Mouse (Mus musculus) kidney, postnatal 0 days (tissue): Measurements from ENCODE around the gene Thnsl1. TPM values are rescaled to one million over a fixed set of nuclear protein-coding genes. Genes with fewer than 3 reads are reported as not detected.
A peak's percentile ranks its signal among the peaks of the same experiment; 100 is the strongest.
"Not testable (repeated sequence)": the region's sequence is repeated elsewhere in the genome, so short reads cannot be mapped to it uniquely, and the experiment has no call there.

Experiments used
- ATAC-seq: fragments of 200-750 bp; cut with Nextera tagmentation; replicated peaks from 2 replicates; pipeline ENCODE4 v1.8.0; 2017; ENCODE audit warnings: low read depth, moderate number of reproducible peaks, moderate TSS enrichment, moderate library complexity; ENCODE audit not compliant: low FRiP score
- DNase-seq: peaks from one replicate; pipeline ENCODE4 v3.0.0-alpha.2; 2016; ENCODE audit warnings: low spot score
- H3K27ac ChIP-seq: fragments of 300-500 bp; sonication (generic); 2 replicates; pipeline ENCODE4 v1.5.1; 2014; ENCODE audit warnings: mild to moderate bottlenecking
- H3K27me3 ChIP-seq: fragments of 300-500 bp; sonication (generic); 2 replicates; pipeline ENCODE4 v1.6.1; 2014; ENCODE audit warnings: low read length, mixed read lengths; ENCODE audit not compliant: insufficient read depth
- H3K36me3 ChIP-seq: fragments of 300-500 bp; sonication (generic); 2 replicates; pipeline ENCODE4 v1.6.1; 2014; ENCODE audit warnings: low read length, mixed read lengths; ENCODE audit not compliant: insufficient read depth
- H3K4me1 ChIP-seq: fragments of 300-500 bp; sonication (generic); replicated peaks from 2 replicates; pipeline ENCODE4 v1.6.1; 2014; ENCODE audit warnings: antibody characterized with exemption, low read length, mixed read lengths; ENCODE audit not compliant: insufficient read depth
- H3K4me2 ChIP-seq: fragments of 300-500 bp; sonication (generic); 2 replicates; pipeline ENCODE4 v1.6.1; 2014; ENCODE audit warnings: mild to moderate bottlenecking, low read length, moderate library complexity, mixed read lengths
- H3K4me3 ChIP-seq: fragments of 300-500 bp; sonication (generic); replicated peaks from 2 replicates; pipeline ENCODE4 v1.5.1; 2014; ENCODE audit warnings: low read depth, low read length
- H3K9ac ChIP-seq: fragments of 300-500 bp; sonication (generic); 2 replicates; pipeline ENCODE4 v1.6.1; 2014; ENCODE audit warnings: low read depth, low read length
- H3K9me3 ChIP-seq: fragments of 300-500 bp; sonication (generic); replicated peaks from 2 replicates; pipeline ENCODE4 v1.6.1; 2016; ENCODE audit warnings: low read length, inconsistent platforms, mixed read lengths
- CTCF ChIP-seq: IDR thresholded peaks from 2 replicates; pipeline ENCODE4 v1.5.1; 2016; ENCODE audit warnings: antibody characterized with exemption, low read depth, mild to moderate bottlenecking, moderate library complexity
- WGBS: fragments of 180-500 bp; shearing (Covaris S2); extraction: QIAGEN DNeasy Blood & Tissue Kit; methylation state at CpG from one replicate; pipeline ENCODE4 v1.1.7; 2014; 5-methylcytosine and 5-hydroxymethylcytosine counted together
- polyA plus RNA-seq: library from polyadenylated mRNA; unstranded; fragments of >200 nt; fragmentation: Nextera tagmentation; extraction: Ambion mirVana; gene quantifications from 2 replicates; pipeline ENCODE4 v1.2.1, GENCODE M21; 2015

Gene Thnsl1
- polyA plus RNA-seq, 1 experiment from 2014 or later: 5.8 TPM

GRCm38 (mm10) chr2:21231147-21231546, 25.6 kb downstream of the Thnsl1 start:
- ATAC-seq (no peak), DNase-seq (no peak)
- no peaks in the 10 kb centered on the region for H3K4me1 ChIP-seq
- H3K4me3 ChIP-seq: no peak overlapping the region
- TF ChIP-seq CTCF: no peak
- H3K9me3 ChIP-seq: no peaks in the 10 kb centered on the region
- no peak overlapping the region for H3K27ac ChIP-seq
- 74% methylated on average over 3 of the region's 3 CpGs for WGBS
- H3K4me2 ChIP-seq: no peak overlapping the region
- H3K9ac ChIP-seq: no peak overlapping the region
- H3K27me3 ChIP-seq: no peaks in the 10 kb centered on the region
- H3K36me3 ChIP-seq: no peaks in the 10 kb centered on the region

DNA sequence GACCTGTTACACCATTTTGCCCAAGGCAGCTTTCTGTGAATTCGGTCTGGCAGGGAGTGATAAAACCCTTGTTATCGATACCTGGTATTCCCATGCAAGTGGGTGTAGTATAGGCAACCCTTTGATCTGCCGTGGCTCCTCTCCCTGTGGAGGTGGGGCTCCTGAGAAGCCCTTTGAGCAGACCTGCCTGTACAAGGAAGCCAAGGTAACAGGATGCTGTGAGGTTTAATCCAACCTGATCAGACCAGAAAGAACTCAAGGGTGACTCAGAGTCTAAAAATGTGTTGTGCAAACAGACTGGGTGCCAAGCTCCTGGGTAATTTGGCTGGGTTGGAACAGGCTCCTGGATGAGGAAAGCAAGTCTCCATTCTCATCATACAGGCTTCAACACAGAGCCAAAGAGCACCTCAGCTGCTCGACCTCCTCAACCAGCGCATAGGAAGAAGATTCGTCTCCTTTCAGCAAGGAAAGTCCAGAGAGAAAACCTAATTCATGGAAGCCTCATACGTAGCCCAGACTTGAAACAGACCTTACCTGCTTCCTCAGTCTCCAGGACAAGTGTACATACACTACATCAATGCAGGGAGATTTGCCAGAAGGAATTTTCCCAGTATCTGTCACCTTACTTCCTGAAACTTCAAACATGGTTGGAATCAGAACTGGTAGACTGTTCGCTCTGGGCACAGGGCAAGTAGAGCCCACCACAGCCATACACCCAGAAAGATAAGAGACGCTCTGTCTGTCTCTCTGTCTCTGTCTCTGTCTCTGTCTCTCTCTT, 29.5 kb downstream of the Thnsl1 start:
- DNase-seq: no peak
- no peaks in the 10 kb centered on the region for H3K27me3 ChIP-seq
- H3K36me3 ChIP-seq: no peaks in the 10 kb centered on the region
- H3K9me3 ChIP-seq: no peaks in the 10 kb centered on the region
- H3K27ac ChIP-seq: no peak overlapping the region
- peak; percentile 74; the same call in 1 of the 2 replicates for ATAC-seq
- no peaks in the 10 kb centered on the region for H3K4me1 ChIP-seq
- H3K4me3 ChIP-seq: no peak overlapping the region
- TF ChIP-seq CTCF: no peak
- H3K4me2 ChIP-seq: no peak overlapping the region
- H3K9ac ChIP-seq: no peak overlapping the region
- WGBS: 67% methylated on average over 9 of the region's 9 CpGs

GRCm38 (mm10) chr2:21235844-21236386, 30.4 kb downstream of the Thnsl1 start:
- no peak for ATAC-seq
- no peaks in the 10 kb centered on the region for H3K36me3 ChIP-seq

GRCm38 (mm10) chr2:21236846-21237245, 31.3 kb downstream of the Thnsl1 start:
- H3K27ac ChIP-seq: no peak overlapping the region
- ATAC-seq: no peak
- H3K36me3 ChIP-seq: no peaks in the 10 kb centered on the region
- H3K9ac ChIP-seq: no peak overlapping the region
- TF ChIP-seq CTCF: no peak
- H3K4me2 ChIP-seq: no peak overlapping the region
- no peaks in the 10 kb centered on the region for H3K27me3 ChIP-seq
- H3K4me3 ChIP-seq: no peak overlapping the region
- WGBS: 55% methylated on average over 5 of the region's 5 CpGs
- H3K4me1 ChIP-seq: no peaks in the 10 kb centered on the region
- no peak for DNase-seq
- no peaks in the 10 kb centered on the region for H3K9me3 ChIP-seq

More at GRCm38 (mm10) chr2:21235844-21236386, 30.4 kb downstream of the Thnsl1 start:
- TF ChIP-seq CTCF: no peak
- Histone ChIP-seq H3K9me3 (no peaks in the 10 kb centered on the region), H3K27me3 (no peaks in the 10 kb centered on the region), H3K4me3 (no peak overlapping the region), H3K4me1 (no peaks in the 10 kb centered on the region), H3K27ac (no peak overlapping the region), H3K9ac (no peak overlapping the region), H3K4me2 (no peak overlapping the region)
- no peak for DNase-seq
- WGBS: 88% methylated on average over 4 of the region's 4 CpGs

DNA sequence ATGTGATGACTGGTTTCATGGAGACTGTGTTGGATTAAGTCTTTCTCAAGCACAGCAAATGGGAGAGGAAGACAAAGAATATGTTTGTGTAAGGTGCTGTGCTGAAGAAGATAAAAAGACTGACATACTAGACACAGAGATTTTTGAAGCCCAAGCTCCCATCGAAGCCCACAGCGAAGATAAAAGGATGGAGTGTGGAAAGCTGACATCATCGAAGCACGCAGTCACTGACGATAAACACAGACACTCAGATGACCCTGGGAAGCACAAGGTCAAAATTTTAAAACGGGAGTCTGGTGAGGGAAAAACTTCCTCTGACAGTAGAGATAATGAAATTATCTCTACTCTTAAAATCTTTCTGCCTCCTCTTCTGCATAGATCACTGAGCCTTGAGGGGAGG, 38.6 kb downstream of the Thnsl1 start:
- 38% methylated on average over 3 of the region's 6 CpGs for WGBS
- H3K36me3 ChIP-seq, H3K9ac ChIP-seq, DNase-seq, H3K9me3 ChIP-seq, H3K4me1 ChIP-seq, H3K27me3 ChIP-seq, H3K27ac ChIP-seq, ATAC-seq, H3K4me3 ChIP-seq, H3K4me2 ChIP-seq: not testable (repeated sequence)

GRCm38 (mm10) chr2:21244986-21245385, 39.5 kb downstream of the Thnsl1 start:
- WGBS: 76% methylated on average over 4 of the region's 4 CpGs
- H3K9ac ChIP-seq: no peak overlapping the region
- H3K27ac ChIP-seq: no peak overlapping the region
- no peaks in the 10 kb centered on the region for H3K27me3 ChIP-seq
- H3K4me1 ChIP-seq: no peaks in the 10 kb centered on the region
- H3K9me3 ChIP-seq: no peaks in the 10 kb centered on the region
- DNase-seq (no peak), ATAC-seq (no peak)
- H3K4me3 ChIP-seq: no peak overlapping the region
- H3K4me2 ChIP-seq: no peak overlapping the region
- H3K36me3 ChIP-seq: no peaks in the 10 kb centered on the region
- no peak for TF ChIP-seq CTCF
